Mouse (Mus musculus) B cell, adult 2 months (primary cell): ENCODE measurements around the gene Rictor.
"Not testable (repeated sequence)": the region's sequence is repeated elsewhere in the genome, so short reads cannot be mapped to it uniquely, and the experiment has no call there.

Source experiments
- DNase-seq, 2 experiments: peaks; one replicate each; pipeline ENCODE4 v3.0.0; 2022

The Rictor gene

DNA sequence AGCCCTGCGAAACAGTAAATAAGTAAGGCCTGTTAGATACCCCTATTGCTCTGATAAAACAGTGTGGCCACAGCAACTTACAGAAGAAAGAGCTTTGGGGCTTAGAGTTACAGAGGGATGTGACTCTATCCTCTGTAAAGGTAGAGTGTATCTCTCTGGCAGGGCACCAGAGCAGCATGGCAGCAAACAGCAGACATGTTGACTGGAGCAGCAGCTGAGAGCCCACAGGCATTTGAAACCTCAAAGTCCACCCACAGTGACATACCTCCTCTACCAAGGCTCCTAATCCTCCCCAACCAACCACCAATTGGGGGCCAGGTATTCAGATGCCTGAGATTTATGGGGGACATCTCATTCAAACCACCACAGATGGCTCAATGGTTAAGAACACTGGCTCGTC is 31.0 kb downstream of the Rictor start:
- DNase-seq = no peak

GRCm38 (mm10) chr15:6742337-6743025 is 34.3 kb downstream of the Rictor start:
- no peak for DNase-seq

DNA sequence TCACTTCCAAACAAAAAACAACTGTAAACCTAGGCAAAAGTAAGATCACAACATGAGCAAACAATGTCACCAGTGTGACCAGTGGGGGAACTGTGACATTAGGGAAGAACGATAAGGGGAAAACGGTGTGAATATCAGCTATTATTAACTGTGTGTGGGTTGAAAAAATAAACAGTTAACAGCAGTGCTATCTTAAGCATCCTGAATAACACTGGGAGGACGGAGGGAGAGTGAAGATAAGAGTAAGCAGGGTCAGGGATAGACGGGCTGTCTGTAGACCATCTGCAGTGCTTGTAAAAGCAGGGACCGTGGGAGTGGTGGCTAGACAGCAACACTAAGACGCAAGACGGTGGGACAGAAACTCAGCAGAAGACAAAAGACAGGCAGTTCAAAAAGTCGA is 35.5 kb downstream of the Rictor start:
- no peak for DNase-seq

- DNase-seq = not testable (repeated sequence)
Observed at GRCm38 (mm10) chr15:6746301-6746983, 38.3 kb downstream of the Rictor start.

GRCm38 (mm10) chr15:6747001-6747400 is 38.8 kb downstream of the Rictor start:
- no peak for DNase-seq

GRCm38 (mm10) chr15:6754400-6754799 is 46.2 kb downstream of the Rictor start:
- no peak for DNase-seq

- DNase-seq = peak in 1 of 2 experiments; percentile 2
Observed at GRCm38 (mm10) chr15:6772265-6772664, 64.1 kb downstream of the Rictor start.

DNA sequence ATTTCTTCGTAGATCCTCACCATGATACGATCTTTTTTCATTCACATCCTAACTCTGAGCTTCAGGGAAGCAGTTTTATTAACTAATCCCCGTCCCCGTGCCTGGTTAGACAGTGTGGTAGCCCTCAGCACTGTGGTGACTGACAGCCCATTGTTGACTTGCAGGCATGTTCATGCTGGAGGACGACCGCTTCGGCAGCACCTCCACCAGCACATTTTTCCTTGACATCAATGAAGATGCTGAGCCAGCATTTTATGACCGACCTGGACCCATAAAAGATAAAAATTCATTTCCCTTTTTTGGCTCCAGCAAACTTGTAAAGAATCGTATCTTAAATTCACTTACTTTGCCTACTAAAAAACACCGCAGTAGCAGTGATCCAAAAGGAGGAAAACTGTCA is 78.0 kb downstream of the Rictor start:
- DNase-seq = no peak

DNA sequence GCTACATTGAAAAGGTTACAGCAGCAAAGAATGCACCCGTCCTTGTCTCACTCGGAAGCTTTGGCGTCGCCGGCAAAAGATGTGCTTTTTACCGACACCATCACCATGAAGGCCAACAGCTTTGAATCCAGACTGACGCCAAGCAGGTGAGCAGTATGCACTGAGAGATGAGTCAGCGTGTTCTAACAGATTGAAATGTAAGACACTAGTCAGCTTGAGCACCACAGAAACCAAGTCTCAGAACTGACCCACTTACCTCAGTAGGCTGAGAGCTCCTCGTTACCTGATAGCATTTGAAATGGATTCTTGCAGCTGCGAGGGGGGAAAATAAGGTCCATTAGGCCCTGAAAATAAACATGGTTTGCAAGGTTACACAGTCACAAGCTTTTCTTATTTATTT is 79.1 kb downstream of the Rictor start:
- DNase-seq = no peak

DNA sequence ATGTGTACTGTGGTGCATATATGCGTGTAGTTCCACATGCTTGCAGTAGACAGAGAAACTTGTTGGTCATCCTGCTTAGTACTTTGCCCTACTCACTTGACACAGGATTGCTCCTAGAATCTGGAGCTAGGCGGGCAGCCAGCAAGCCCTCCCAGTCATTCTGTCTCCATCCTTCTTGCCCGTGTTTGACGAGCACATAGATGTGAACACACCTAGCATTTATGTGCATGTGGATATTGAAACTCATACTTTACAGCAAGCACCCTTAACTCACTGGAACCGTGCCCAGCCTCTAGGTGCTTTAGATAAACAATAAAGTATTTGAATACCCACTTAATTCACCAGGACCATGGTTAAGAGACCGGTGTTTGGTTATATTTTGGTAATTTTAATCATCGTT is 81.8 kb downstream of the Rictor start:
- no peak for DNase-seq

DNA sequence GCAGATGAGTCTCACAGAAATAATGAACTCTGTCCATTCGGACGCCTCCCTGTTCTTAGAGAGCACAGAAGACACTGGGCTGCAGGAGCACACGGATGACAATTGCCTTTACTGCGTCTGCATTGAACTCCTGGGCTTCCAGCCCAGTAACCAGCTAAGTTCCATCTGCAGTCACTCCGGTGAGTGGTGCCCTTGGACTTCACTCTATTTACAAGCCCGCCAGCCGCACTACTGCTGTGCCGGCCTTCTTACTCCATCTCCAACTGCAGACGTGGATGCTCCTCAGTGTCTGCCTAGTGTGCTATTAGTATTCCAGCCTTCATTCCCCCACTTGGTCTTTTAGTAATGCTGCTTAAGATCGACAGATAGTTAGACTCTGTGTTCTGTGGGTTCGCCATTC is 83.5 kb downstream of the Rictor start:
- no peak for DNase-seq

DNA sequence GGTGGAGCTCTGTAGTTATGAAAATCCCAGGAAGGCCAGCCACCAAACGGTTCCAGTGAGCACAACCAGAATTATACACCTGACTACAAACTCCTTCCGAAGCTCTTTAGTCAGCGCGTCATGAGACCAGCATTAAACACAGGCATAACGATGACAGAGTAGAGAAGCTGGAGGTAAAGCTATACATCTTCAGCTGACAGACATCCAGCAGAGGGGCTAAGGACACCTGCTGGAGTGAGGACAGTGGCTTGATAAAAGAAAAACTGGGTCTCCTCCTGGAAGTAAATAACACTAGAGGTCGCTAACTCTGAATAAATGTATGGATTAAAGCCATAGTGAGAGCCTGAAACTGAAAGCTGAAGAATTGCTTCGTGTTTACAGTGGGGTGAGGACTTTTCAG is 84.7 kb downstream of the Rictor start:
- no peak for DNase-seq

- DNase-seq = not testable (repeated sequence)
Observed at GRCm38 (mm10) chr15:6801212-6801611, 93.0 kb downstream of the Rictor start.

- no peak for DNase-seq
Observed at GRCm38 (mm10) chr15:6815807-6816206, 107.6 kb downstream of the Rictor start.

DNA sequence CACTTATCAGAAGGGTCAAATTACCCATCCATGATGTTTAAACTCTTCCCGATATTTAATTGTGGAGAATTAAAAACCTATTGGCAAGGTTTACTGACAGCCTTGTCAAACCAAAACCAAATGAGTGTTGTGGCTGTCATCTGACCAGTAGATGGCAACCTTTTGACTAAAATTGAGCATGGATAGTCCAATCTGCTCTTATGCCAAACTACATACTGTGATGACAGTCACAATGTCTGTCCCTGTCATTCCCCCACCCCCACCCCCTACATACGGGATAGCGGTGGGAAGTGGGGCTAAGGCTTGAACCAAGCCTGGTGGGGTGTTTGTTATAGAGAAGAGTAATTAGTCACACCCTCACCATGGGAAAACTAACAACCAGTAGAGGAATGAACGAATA is 132.0 kb downstream of the Rictor start:
- DNase-seq = peak; percentile 2

GRCm38 (mm10) chr15:6849851-6850250 is 141.7 kb downstream of the Rictor start:
- DNase-seq = no peak
